Mouse (Mus musculus) liver, embryonic 14.5 days (tissue): Measurements from ENCODE around the gene Auh. TPM values are rescaled to one million over a fixed set of nuclear protein-coding genes. Genes with fewer than 3 reads are reported as not detected.

Source experiments
- ATAC-seq: fragments of 200-750 bp; cut with Nextera tagmentation; 2 replicates; pipeline ENCODE4 v1.8.0; 2017; ENCODE audit warnings: moderate number of reproducible peaks, mild to moderate bottlenecking, moderate library complexity; ENCODE audit not compliant: insufficient read depth
- DNase-seq, 3 experiments: peaks; one replicate each; pipeline ENCODE4 v3.0.0-alpha.2; 2012 to 2013; ENCODE audit warnings: low read depth in 3 of 3, low spot score in 3 of 3
- H3K27ac ChIP-seq: fragments of 300-500 bp; sonication (generic); 2 replicates; pipeline ENCODE4 v1.5.1; 2014; ENCODE audit warnings: moderate library complexity, mild to moderate bottlenecking, control low read depth, inconsistent platforms
- H3K27me3 ChIP-seq: fragments of 300-500 bp; sonication (generic); 2 replicates; pipeline ENCODE4 v1.6.1; 2014; ENCODE audit warnings: mild to moderate bottlenecking, low read length, moderate library complexity; ENCODE audit not compliant: control insufficient read depth, insufficient read depth
- H3K36me3 ChIP-seq: fragments of 300-500 bp; sonication (generic); replicated peaks from 2 replicates; pipeline ENCODE4 v1.6.1; 2014; ENCODE audit warnings: low read depth; ENCODE audit not compliant: control insufficient read depth, insufficient read depth
- H3K4me1 ChIP-seq, 2 experiments: fragments of 200-500 bp in 1 of 2; fragments of 300-500 bp in 1 of 2; sonication (generic) in 1 of 2; replicated peaks; 2 replicates each; pipeline ENCODE4 v1.6.1; 2012 to 2014; ENCODE audit warnings: antibody characterized with exemption in 1 of 2, inconsistent platforms in 1 of 2, low read length in 1 of 2; ENCODE audit not compliant: control insufficient read depth in 2 of 2, insufficient read depth in 2 of 2
- H3K4me2 ChIP-seq: fragments of 300-500 bp; sonication (generic); 2 replicates; pipeline ENCODE4 v1.6.1; 2014; ENCODE audit warnings: low read depth, mild to moderate bottlenecking, control low read depth, moderate library complexity
- H3K4me3 ChIP-seq, 2 experiments: fragments of 200-500 bp in 1 of 2; fragments of 300-500 bp in 1 of 2; sonication (generic) in 1 of 2; 2 replicates each; pipeline ENCODE4 v1.5.1; 2012 to 2014; ENCODE audit warnings: low read depth in 2 of 2, low read length in 2 of 2, mild to moderate bottlenecking in 2 of 2, control low read depth in 1 of 2, inconsistent platforms in 1 of 2, moderate library complexity in 1 of 2; ENCODE audit not compliant: insufficient read depth in 1 of 2
- H3K9ac ChIP-seq: fragments of 300-500 bp; sonication (generic); replicated peaks from 2 replicates; pipeline ENCODE4 v1.6.1; 2014; ENCODE audit warnings: mild to moderate bottlenecking, control low read depth, moderate library complexity
- H3K9me3 ChIP-seq: fragments of 300-500 bp; sonication (generic); 2 replicates; pipeline ENCODE4 v1.6.1; 2016; ENCODE audit warnings: low read length, mixed read lengths; ENCODE audit not compliant: control insufficient read depth
- CTCF ChIP-seq: IDR thresholded peaks from 2 replicates; pipeline ENCODE4 v1.5.1; 2016; ENCODE audit warnings: antibody characterized with exemption, low read depth, control low read depth
- EP300 ChIP-seq: IDR thresholded peaks from 2 replicates; pipeline ENCODE4 v1.6.1; 2016; ENCODE audit warnings: antibody characterized with exemption, low read depth
- WGBS: fragments of 180-500 bp; shearing (Covaris S2); extraction: QIAGEN DNeasy Blood & Tissue Kit; methylation state at CpG from one replicate; pipeline ENCODE4 v1.1.7; 2014; ENCODE audit not compliant: insufficient replicate concordance; 5-methylcytosine and 5-hydroxymethylcytosine counted together
- polyA plus RNA-seq, 2 experiments: library from polyadenylated mRNA; depleted of rRNA in 1 of 2; stranded (reverse) in 1 of 2; unstranded in 1 of 2; fragments of >200 nt; fragmentation: Nextera tagmentation in 1 of 2; extraction: Ambion mirVana in 1 of 2; gene quantifications; 2 replicates each; pipeline versions ENCODE4 v1.2.1 to v1.2.3; 2012 to 2014

The Auh gene
- polyA plus RNA-seq, 2 experiments, result 16.1 to 26.5 TPM

GRCm38 (mm10) chr13:52976510-52977220 is 47.2 kb upstream of the Auh start:
- Histone ChIP-seq H3K9ac (no peak overlapping the region), H3K36me3 (no peaks in the 10 kb centered on the region), H3K4me2 (no peak overlapping the region; the same call in 1 of the 2 replicates), H3K4me3 (no peak overlapping the region), H3K27ac (no peak overlapping the region), H3K4me1 (peaks cover 0 to 11% of the 10 kb centered on the region in 2 experiments; a peak in 1 of 4 replicates), H3K9me3 (no peaks in the 10 kb centered on the region), H3K27me3 (peaks cover 49% of the 10 kb centered on the region)
- TF ChIP-seq EP300 (no peak), CTCF (no peak)
- ATAC-seq, result no peak
- 54% methylated on average over 16 of the region's 16 CpGs for WGBS
- DNase-seq, result peak in 1 of 3 experiments; percentile 28

GRCm38 (mm10) chr13:52976130-52976509 is 46.6 kb upstream of the Auh start:
- no peaks in the 10 kb centered on the region for H3K9me3 ChIP-seq
- no peak overlapping the region; the same call in 1 of the 2 replicates for H3K4me2 ChIP-seq
- WGBS, result 50% methylated on average over 8 of the region's 8 CpGs
- H3K27ac ChIP-seq, result no peak overlapping the region
- peaks cover 43% of the 10 kb centered on the region for H3K27me3 ChIP-seq
- no peak overlapping the region for H3K9ac ChIP-seq
- TF ChIP-seq CTCF, result no peak
- no peak for TF ChIP-seq EP300
- peaks cover 0 to 11% of the 10 kb centered on the region in 2 experiments; a peak in 1 of 4 replicates for H3K4me1 ChIP-seq
- DNase-seq (no peak), ATAC-seq (no peak)
- H3K4me3 ChIP-seq, result no peak overlapping the region
- no peaks in the 10 kb centered on the region for H3K36me3 ChIP-seq

GRCm38 (mm10) chr13:52974676-52975075 is 45.2 kb upstream of the Auh start:
- ATAC-seq, result no peak
- DNase-seq, result no peak
- Histone ChIP-seq H3K36me3 (no peaks in the 10 kb centered on the region), H3K27ac (no peak overlapping the region), H3K4me1 (peaks cover 0 to 11% of the 10 kb centered on the region in 2 experiments; a peak in 1 of 4 replicates), H3K9ac (no peak overlapping the region), H3K4me3 (no peak overlapping the region), H3K27me3 (peaks cover 29% of the 10 kb centered on the region), H3K9me3 (no peaks in the 10 kb centered on the region), H3K4me2 (no peak overlapping the region)
- 46% methylated on average over 3 of the region's 3 CpGs for WGBS
- TF ChIP-seq EP300, result no peak
- no peak for TF ChIP-seq CTCF

- H3K36me3 ChIP-seq, result no peaks in the 10 kb centered on the region
- H3K4me2 ChIP-seq, result no peak overlapping the region
- no peak overlapping the region for H3K9ac ChIP-seq
- ATAC-seq (no peak), DNase-seq (no peak)
- H3K27ac ChIP-seq, result no peak overlapping the region
- peaks cover 0 to 11% of the 10 kb centered on the region in 2 experiments; a peak in 1 of 4 replicates for H3K4me1 ChIP-seq
- H3K4me3 ChIP-seq, result no peak overlapping the region
- TF ChIP-seq CTCF, result no peak
- TF ChIP-seq EP300, result no peak
- peaks cover 17% of the 10 kb centered on the region for H3K27me3 ChIP-seq
- no peaks in the 10 kb centered on the region for H3K9me3 ChIP-seq
- WGBS, result 77% methylated on average over 10 of the region's 10 CpGs
Measured at GRCm38 (mm10) chr13:52973427-52973826, 43.9 kb upstream of the Auh start.

- Histone ChIP-seq H3K4me3 (no peak overlapping the region), H3K4me1 (peaks cover 0 to 11% of the 10 kb centered on the region in 2 experiments; a peak in 1 of 4 replicates), H3K27me3 (peaks cover 9% of the 10 kb centered on the region), H3K36me3 (no peaks in the 10 kb centered on the region), H3K27ac (no peak overlapping the region), H3K9ac (no peak overlapping the region), H3K9me3 (no peaks in the 10 kb centered on the region), H3K4me2 (no peak overlapping the region)
- 68% methylated on average over 3 of the region's 3 CpGs for WGBS
- DNase-seq (no peak), ATAC-seq (no peak)
- no peak for TF ChIP-seq EP300
Measured at GRCm38 (mm10) chr13:52972626-52973025, 43.1 kb upstream of the Auh start.
